Mouse (Mus musculus): ENCODE data around the gene Prr5.

DNA sequence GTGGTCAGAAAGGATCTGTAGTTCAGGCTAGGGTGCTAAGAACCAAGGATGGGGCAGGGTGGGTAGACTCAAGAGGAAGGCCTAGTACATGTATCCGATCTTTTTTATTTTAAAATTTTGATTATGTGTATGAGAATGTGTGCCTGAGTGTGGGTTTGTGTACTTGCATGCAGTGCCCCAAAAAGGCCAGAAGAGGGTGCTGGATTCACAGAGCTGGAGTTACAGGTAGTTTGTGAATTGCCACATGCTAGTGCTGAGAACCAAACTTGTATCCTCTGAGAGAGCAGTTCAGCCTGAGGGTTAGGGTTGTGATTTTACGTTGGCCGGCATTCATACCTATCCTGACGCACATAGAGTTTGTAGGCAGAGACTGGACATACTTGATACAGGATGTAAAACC lies 9.7 kb downstream of the Prr5 start:
- no peak for TF ChIP-seq POLR2A (IDR thresholded peaks at IDR 0.05; ENCODE audit: insufficient read depth, low read depth, low read length)
- no peak for TF ChIP-seq CTCF (IDR thresholded peaks at IDR 0.05; ENCODE audit: insufficient read depth, low read depth, low read length)

All from olfactory bulb, adult 2 months (tissue).